In the genomic region with DNA sequence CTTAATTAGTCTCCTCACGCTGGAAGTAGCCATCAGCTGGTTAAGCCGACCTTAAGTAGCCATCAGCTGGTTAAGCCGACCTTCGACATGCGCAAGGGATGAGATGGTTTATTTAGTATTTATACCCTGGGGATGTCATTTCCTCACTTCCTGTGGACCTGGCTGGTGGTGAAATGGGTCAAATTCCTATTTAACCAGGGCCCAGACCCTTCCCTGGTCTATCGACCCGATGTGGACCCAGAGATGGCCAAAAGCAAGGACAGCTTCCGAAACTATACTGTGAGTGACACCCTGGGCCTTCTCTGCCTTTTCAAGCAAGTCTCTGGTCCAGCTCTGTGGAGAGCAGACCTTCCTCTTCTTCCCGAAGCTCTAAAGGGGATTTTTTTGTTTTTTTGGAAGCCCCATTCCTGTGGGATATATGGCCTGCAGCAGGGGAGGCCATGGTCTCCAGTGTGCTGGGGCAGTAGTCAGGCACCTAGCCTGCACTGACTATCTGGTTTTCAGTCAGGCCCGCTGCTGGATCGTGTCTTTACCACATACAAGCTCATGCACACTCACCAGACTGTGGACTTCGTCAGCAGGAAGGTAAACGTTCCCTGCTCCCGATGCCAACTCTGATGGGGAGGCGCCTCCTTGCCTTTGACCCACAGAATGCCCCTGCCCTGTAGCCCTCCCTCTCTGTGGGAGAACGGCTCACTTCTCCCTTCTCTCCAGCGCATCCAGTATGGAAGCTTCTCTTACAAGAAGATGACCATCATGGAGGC, we compare ENCODE assay signal across 42 mouse cellular contexts. TPM values are rescaled to one million over a fixed set of nuclear protein-coding genes. Genes with fewer than 3 reads are reported as not detected.
A peak's percentile ranks its signal among the peaks of the same experiment; 100 is the strongest.
DNase-seq lines count a peak whose midpoint lies in the region; ATAC-seq and TF ChIP-seq lines count a peak whose summit lies in the region.
"Had no signal": no experiment of that assay in that cellular context is flagged by ENCODE, and none has a peak within 500 bp of the region (broad histone marks: within the 10 kb centered on the region; RNA-seq: fewer than 3 reads in every experiment).

No protein-coding gene starts in this region.

- H3K4me3 ChIP-seq in embryonic facial prominence, embryonic 13.5 days = no peak overlapping the region
- no peak overlapping the region for H3K4me3 ChIP-seq in embryonic facial prominence, embryonic 10.5 days
- no peak overlapping the region for H3K4me3 ChIP-seq in liver, embryonic 13.5 days (replicated peaks)
- H3K4me3 ChIP-seq in liver, embryonic 11.5 days (ENCODE audit: low read depth, low read length) = no peak overlapping the region
- no peak overlapping the region for H3K4me3 ChIP-seq in liver, postnatal 0 days (ENCODE audit: low read depth, low read length)
- no peak overlapping the region for H3K4me3 ChIP-seq in hindbrain, embryonic 11.5 days (ENCODE audit: low read depth, low read length)
- H3K4me3 ChIP-seq: embryonic facial prominence, embryonic 12.5 days; forebrain, embryonic 10.5 days; forebrain, embryonic 15.5 days; gastrocnemius, adult 2 months; heart, embryonic 13.5 days; hindbrain, embryonic 15.5 days; layer of hippocampus, adult 2 months; neural tube, embryonic 15.5 days had no signal

- no peak for DNase-seq in embryonic facial prominence, embryonic 10.5 days (ENCODE audit: low spot score)
- no peak for DNase-seq in liver, embryonic 13.5 days
- no peak for DNase-seq in liver, embryonic 11.5 days (ENCODE audit: low spot score)
- DNase-seq in kidney, adult 9 months = peak; percentile 57
- peak; percentile 18 for DNase-seq in liver, postnatal 0 days
- no peak for DNase-seq in layer of hippocampus, postnatal 36 days
- no peak for DNase-seq in hindbrain, embryonic 11.5 days (ENCODE audit: low spot score)
- DNase-seq: adrenal gland, postnatal 10 days; cerebellum, adult 9-10 months; cerebellum, postnatal 36 days; gastrocnemius, adult 2 months; gastrocnemius, postnatal 36 days; heart, postnatal 10 days; left cerebral cortex, postnatal 4 days; lung, adult 2 months; lung, postnatal 10 days; midbrain, embryonic 14.5 days; right cerebral cortex, postnatal 4 days; thymus, adult 18-20 months; thymus, postnatal 25 days had no signal

- H3K27ac ChIP-seq in embryonic facial prominence, embryonic 13.5 days = no peak overlapping the region
- no peak overlapping the region for H3K27ac ChIP-seq in embryonic facial prominence, embryonic 10.5 days (replicated peaks)
- no peak overlapping the region for H3K27ac ChIP-seq in liver, embryonic 13.5 days
- H3K27ac ChIP-seq in liver, embryonic 11.5 days (ENCODE audit: low read depth, low read length) = no peak overlapping the region
- peak overlapping the region; percentile 52 for H3K27ac ChIP-seq in liver, postnatal 0 days (ENCODE audit: low read depth)
- H3K27ac ChIP-seq in hindbrain, embryonic 11.5 days (ENCODE audit: low read depth, low read length) = no peak overlapping the region
- H3K27ac ChIP-seq: embryonic facial prominence, embryonic 12.5 days; forebrain, embryonic 10.5 days; forebrain, embryonic 15.5 days; gastrocnemius, adult 2 months; heart, embryonic 13.5 days; hindbrain, embryonic 15.5 days; kidney, postnatal 0 days; layer of hippocampus, adult 2 months; macrophage; neural tube, embryonic 15.5 days; stomach, postnatal 0 days had no signal

- peak overlapping the region; percentile 32; the same call in 1 of the 2 replicates for H3K9ac ChIP-seq in embryonic facial prominence, embryonic 13.5 days
- H3K9ac ChIP-seq in liver, embryonic 13.5 days = no peak overlapping the region
- no peak overlapping the region for H3K9ac ChIP-seq in liver, embryonic 11.5 days (ENCODE audit: low read depth, low read length)
- H3K9ac ChIP-seq in liver, postnatal 0 days (replicated peaks) = 0 out of 2 replicates have a peak overlapping the region, but pooled peaks have one; percentile 30
- H3K9ac ChIP-seq in hindbrain, embryonic 11.5 days (ENCODE audit: low read depth, low read length) = no peak overlapping the region
- H3K9ac ChIP-seq: embryonic facial prominence, embryonic 12.5 days; forebrain, embryonic 15.5 days; heart, embryonic 13.5 days; hindbrain, embryonic 15.5 days; neural tube, embryonic 15.5 days had no signal

- no peaks in the 10 kb centered on the region for H3K4me1 ChIP-seq in embryonic facial prominence, embryonic 13.5 days
- no peaks in the 10 kb centered on the region for H3K4me1 ChIP-seq in embryonic facial prominence, embryonic 10.5 days
- 0 out of 2 replicates have a peak, but pooled peaks cover 4% of the 10 kb centered on the region for H3K4me1 ChIP-seq in liver, embryonic 13.5 days (replicated peaks)
- H3K4me1 ChIP-seq in liver, embryonic 11.5 days (replicated peaks; ENCODE audit: control insufficient read depth, insufficient read depth, low read length) = no peaks in the 10 kb centered on the region
- H3K4me1 ChIP-seq in liver, postnatal 0 days (ENCODE audit: insufficient read depth) = no peaks in the 10 kb centered on the region; the same call in 1 of the 2 replicates
- no peaks in the 10 kb centered on the region for H3K4me1 ChIP-seq in hindbrain, embryonic 11.5 days (replicated peaks; ENCODE audit: control insufficient read depth, insufficient read depth, low read length)
- H3K4me1 ChIP-seq: embryonic facial prominence, embryonic 12.5 days; forebrain, embryonic 10.5 days; forebrain, embryonic 15.5 days; heart, embryonic 13.5 days; hindbrain, embryonic 15.5 days; neural tube, embryonic 15.5 days had no signal

- WGBS in embryonic facial prominence, embryonic 13.5 days = 79% methylated on average over 17 of the region's 17 CpGs
- WGBS in embryonic facial prominence, embryonic 10.5 days = 81% methylated on average over 17 of the region's 17 CpGs
- 73% methylated on average over 17 of the region's 17 CpGs for WGBS in liver, embryonic 13.5 days (ENCODE audit: insufficient replicate concordance)
- WGBS in liver, embryonic 11.5 days = 81% methylated on average over 17 of the region's 17 CpGs
- WGBS in liver, postnatal 0 days (ENCODE audit: insufficient replicate concordance) = 63% methylated on average over 17 of the region's 17 CpGs
- 87% methylated on average over 17 of the region's 17 CpGs for WGBS in hindbrain, embryonic 11.5 days

- no peak for TF ChIP-seq EP300 in liver, postnatal 0 days (IDR thresholded peaks at IDR 0.05; ENCODE audit: low read depth)

- H3K27me3 ChIP-seq in embryonic facial prominence, embryonic 13.5 days = no peaks in the 10 kb centered on the region
- no peaks in the 10 kb centered on the region for H3K27me3 ChIP-seq in embryonic facial prominence, embryonic 10.5 days (replicated peaks; ENCODE audit: low read depth, poor library complexity, severe bottlenecking)
- 0 out of 2 replicates have a peak, but pooled peaks cover 5% of the 10 kb centered on the region for H3K27me3 ChIP-seq in liver, embryonic 13.5 days
- H3K27me3 ChIP-seq in liver, embryonic 11.5 days (replicated peaks; ENCODE audit: control insufficient read depth, insufficient read depth, low read length) = no peaks in the 10 kb centered on the region
- H3K27me3 ChIP-seq in liver, postnatal 0 days (ENCODE audit: insufficient read depth, low read length) = no peaks in the 10 kb centered on the region
- no peaks in the 10 kb centered on the region for H3K27me3 ChIP-seq in hindbrain, embryonic 11.5 days (ENCODE audit: control insufficient read depth, insufficient read depth, low read length)
- H3K27me3 ChIP-seq: embryonic facial prominence, embryonic 12.5 days; forebrain, embryonic 15.5 days; heart, embryonic 13.5 days; hindbrain, embryonic 15.5 days; neural tube, embryonic 15.5 days had no signal

- no peak for TF ChIP-seq CTCF in liver, postnatal 0 days (IDR thresholded peaks at IDR 0.05; ENCODE audit: low read depth)

- H3K4me2 ChIP-seq in embryonic facial prominence, embryonic 13.5 days = no peak overlapping the region
- 0 out of 2 replicates have a peak overlapping the region, but pooled peaks have one; percentile 10 for H3K4me2 ChIP-seq in liver, embryonic 13.5 days
- no peak overlapping the region for H3K4me2 ChIP-seq in liver, embryonic 11.5 days
- peak overlapping the region; percentile 47 for H3K4me2 ChIP-seq in liver, postnatal 0 days (ENCODE audit: low read depth, low read length)
- H3K4me2 ChIP-seq in hindbrain, embryonic 11.5 days (replicated peaks; ENCODE audit: low read depth, low read length) = no peak overlapping the region
- H3K4me2 ChIP-seq: embryonic facial prominence, embryonic 12.5 days; forebrain, embryonic 15.5 days; heart, embryonic 13.5 days; hindbrain, embryonic 15.5 days; neural tube, embryonic 15.5 days had no signal

- no peak for ATAC-seq in embryonic facial prominence, embryonic 13.5 days (ENCODE audit: insufficient number of reproducible peaks, insufficient read depth, low FRiP score, low TSS enrichment, low read depth)
- peak; percentile 36 for ATAC-seq in liver, embryonic 13.5 days (ENCODE audit: low read depth)
- ATAC-seq in liver, embryonic 11.5 days (replicated peaks; ENCODE audit: low FRiP score) = no peak
- ATAC-seq in liver, postnatal 0 days = peak; percentile 93
- no peak for ATAC-seq in hindbrain, embryonic 11.5 days (ENCODE audit: low FRiP score)
- ATAC-seq: forebrain, embryonic 15.5 days had no signal

- no peaks in the 10 kb centered on the region for H3K36me3 ChIP-seq in embryonic facial prominence, embryonic 13.5 days
- H3K36me3 ChIP-seq in embryonic facial prominence, embryonic 10.5 days (replicated peaks) = no peaks in the 10 kb centered on the region
- no peaks in the 10 kb centered on the region for H3K36me3 ChIP-seq in liver, embryonic 13.5 days
- H3K36me3 ChIP-seq in liver, embryonic 11.5 days (ENCODE audit: control insufficient read depth, insufficient read depth, low read length) = no peaks in the 10 kb centered on the region
- no peaks in the 10 kb centered on the region for H3K36me3 ChIP-seq in liver, postnatal 0 days (replicated peaks; ENCODE audit: insufficient read depth, low read length)
- H3K36me3 ChIP-seq in hindbrain, embryonic 11.5 days (ENCODE audit: control insufficient read depth, insufficient read depth, low read length) = no peaks in the 10 kb centered on the region
- H3K36me3 ChIP-seq: embryonic facial prominence, embryonic 12.5 days; forebrain, embryonic 10.5 days; forebrain, embryonic 15.5 days; heart, embryonic 13.5 days; hindbrain, embryonic 15.5 days; neural tube, embryonic 15.5 days had no signal

- no peaks in the 10 kb centered on the region for H3K9me3 ChIP-seq in embryonic facial prominence, embryonic 13.5 days
- H3K9me3 ChIP-seq in embryonic facial prominence, embryonic 10.5 days = no peaks in the 10 kb centered on the region
- H3K9me3 ChIP-seq in liver, embryonic 13.5 days (replicated peaks) = no peaks in the 10 kb centered on the region
- H3K9me3 ChIP-seq in liver, embryonic 11.5 days (ENCODE audit: control insufficient read depth, low read length) = no peaks in the 10 kb centered on the region
- H3K9me3 ChIP-seq in liver, postnatal 0 days (ENCODE audit: low read length) = no peaks in the 10 kb centered on the region
- H3K9me3 ChIP-seq in hindbrain, embryonic 11.5 days (ENCODE audit: control insufficient read depth, low read length) = no peaks in the 10 kb centered on the region
- H3K9me3 ChIP-seq: embryonic facial prominence, embryonic 12.5 days; forebrain, embryonic 10.5 days; forebrain, embryonic 15.5 days; heart, embryonic 13.5 days; hindbrain, embryonic 15.5 days; neural tube, embryonic 15.5 days had no signal

RNA-seq across cellular contexts. Expression of a gene that starts 0.8 kb away (rescaled TPM):
- polyA plus RNA-seq in embryonic facial prominence, embryonic 13.5 days (2015; fragmentation: Nextera tagmentation; extraction: Ambion mirVana) = not detected in 2 replicates
- not detected in 2 replicates for polyA plus RNA-seq in embryonic facial prominence, embryonic 10.5 days (2016; fragmentation: Nextera tagmentation; extraction: Ambion mirVana)
- 5.6 and 6.8 TPM in 2 replicates for polyA plus RNA-seq in liver, embryonic 13.5 days (2015; fragmentation: Nextera tagmentation; extraction: Ambion mirVana)
- 2.0 and 2.7 TPM in 2 replicates for polyA plus RNA-seq in liver, embryonic 11.5 days (2014; fragmentation: Nextera tagmentation; extraction: Ambion mirVana)
- 22.9 and 27.0 TPM in 2 replicates for polyA plus RNA-seq in liver, postnatal 0 days (2015; fragmentation: Nextera tagmentation; extraction: Ambion mirVana)
- not detected for total RNA-seq in layer of hippocampus, postnatal 36 days (2021)
- not detected in 2 replicates for polyA plus RNA-seq in hindbrain, embryonic 11.5 days (2014; fragmentation: Nextera tagmentation; extraction: Ambion mirVana)
- total RNA-seq: CH12.LX; gastrocnemius, adult 2 months; gastrocnemius, postnatal 36 days; heart, adult 8-10 months; heart, postnatal 10 days; hematopoietic stem cell, adult 5-6 weeks; layer of hippocampus, adult 2 months; layer of hippocampus, postnatal 25 days; left cerebral cortex, postnatal 4 days; megakaryocyte-erythroid progenitor cell, adult 5-6 weeks; MEL had no signal
- polyA plus RNA-seq: C2C12; embryonic facial prominence, embryonic 12.5 days; forebrain, embryonic 10.5 days; forebrain, embryonic 15.5 days; frontal cortex, adult 2 months; heart, embryonic 13.5 days; hindbrain, embryonic 15.5 days; intestine, embryonic 14.5 days; limb, embryonic 14.5 days; macrophage; midbrain, embryonic 14.5 days; neural tube, embryonic 15.5 days; Patski; stomach, postnatal 0 days had no signal

RNA-seq across cellular contexts. Expression of a gene that starts 12.4 kb away (rescaled TPM):
- polyA plus RNA-seq in embryonic facial prominence, embryonic 13.5 days (2015; fragmentation: Nextera tagmentation; extraction: Ambion mirVana) = not detected in 2 replicates
- polyA plus RNA-seq in embryonic facial prominence, embryonic 10.5 days (2016; fragmentation: Nextera tagmentation; extraction: Ambion mirVana) = 0.30 and 0.34 TPM in 2 replicates
- polyA plus RNA-seq in liver, embryonic 13.5 days (2015; fragmentation: Nextera tagmentation; extraction: Ambion mirVana) = 1.4 and 2.4 TPM in 2 replicates
- 6.6 and 7.0 TPM in 2 replicates for polyA plus RNA-seq in liver, embryonic 11.5 days (2014; fragmentation: Nextera tagmentation; extraction: Ambion mirVana)
- polyA plus RNA-seq in liver, postnatal 0 days (2015; fragmentation: Nextera tagmentation; extraction: Ambion mirVana) = 1.4 and 3.7 TPM in 2 replicates
- not detected for total RNA-seq in layer of hippocampus, postnatal 36 days (2021)
- 0.12 TPM in 1 of 2 replicates, not detected in the other for polyA plus RNA-seq in hindbrain, embryonic 11.5 days (2014; fragmentation: Nextera tagmentation; extraction: Ambion mirVana)
- total RNA-seq: adrenal gland, postnatal 10 days; gastrocnemius, adult 2 months; gastrocnemius, postnatal 36 days; heart, adult 8-10 months; heart, postnatal 10 days; hematopoietic stem cell, adult 5-6 weeks; layer of hippocampus, adult 2 months; layer of hippocampus, postnatal 25 days; left cerebral cortex, postnatal 4 days; megakaryocyte-erythroid progenitor cell, adult 5-6 weeks had no signal
- polyA plus RNA-seq: embryonic facial prominence, embryonic 12.5 days; forebrain, embryonic 15.5 days; frontal cortex, adult 2 months; hindbrain, embryonic 15.5 days; macrophage; midbrain, embryonic 14.5 days; neural tube, embryonic 15.5 days had no signal

RNA-seq across cellular contexts. Expression of a gene that starts 19.8 kb away (rescaled TPM):
- 57.4 and 57.8 TPM in 2 replicates for polyA plus RNA-seq in embryonic facial prominence, embryonic 13.5 days (2015; fragmentation: Nextera tagmentation; extraction: Ambion mirVana)
- 80.6 and 85.5 TPM in 2 replicates for polyA plus RNA-seq in embryonic facial prominence, embryonic 10.5 days (2016; fragmentation: Nextera tagmentation; extraction: Ambion mirVana)
- polyA plus RNA-seq in liver, embryonic 13.5 days (2015; fragmentation: Nextera tagmentation; extraction: Ambion mirVana) = 18.8 and 21.7 TPM in 2 replicates
- polyA plus RNA-seq in liver, embryonic 11.5 days (2014; fragmentation: Nextera tagmentation; extraction: Ambion mirVana) = 51.4 and 52.2 TPM in 2 replicates
- 16.5 and 17.0 TPM in 2 replicates for polyA plus RNA-seq in liver, postnatal 0 days (2015; fragmentation: Nextera tagmentation; extraction: Ambion mirVana)
- 100 to 1,000 TPM; 330 to 340 TPM for total RNA-seq in layer of hippocampus, postnatal 36 days (2021)
- polyA plus RNA-seq in hindbrain, embryonic 11.5 days (2014; fragmentation: Nextera tagmentation; extraction: Ambion mirVana) = 57.4 and 66.4 TPM in 2 replicates

RNA-seq across cellular contexts. Expression of a gene that starts 20.5 kb away (rescaled TPM):
- polyA plus RNA-seq in embryonic facial prominence, embryonic 13.5 days (2015; fragmentation: Nextera tagmentation; extraction: Ambion mirVana) = 53.3 and 62.2 TPM in 2 replicates
- polyA plus RNA-seq in embryonic facial prominence, embryonic 10.5 days (2016; fragmentation: Nextera tagmentation; extraction: Ambion mirVana) = 49.1 and 52.2 TPM in 2 replicates
- polyA plus RNA-seq in liver, embryonic 13.5 days (2015; fragmentation: Nextera tagmentation; extraction: Ambion mirVana) = 26.1 and 30.2 TPM in 2 replicates
- polyA plus RNA-seq in liver, embryonic 11.5 days (2014; fragmentation: Nextera tagmentation; extraction: Ambion mirVana) = 44.1 and 46.0 TPM in 2 replicates
- 22.1 and 24.0 TPM in 2 replicates for polyA plus RNA-seq in liver, postnatal 0 days (2015; fragmentation: Nextera tagmentation; extraction: Ambion mirVana)
- total RNA-seq in layer of hippocampus, postnatal 36 days (2021) = 10 to 100 TPM; 19.7 to 21.4 TPM
- 25.4 and 26.8 TPM in 2 replicates for polyA plus RNA-seq in hindbrain, embryonic 11.5 days (2014; fragmentation: Nextera tagmentation; extraction: Ambion mirVana)

RNA-seq across cellular contexts. Expression of a gene that starts 20.6 kb away (rescaled TPM):
- 164 and 188 TPM in 2 replicates for polyA plus RNA-seq in embryonic facial prominence, embryonic 13.5 days (2015; fragmentation: Nextera tagmentation; extraction: Ambion mirVana)
- 180 and 188 TPM in 2 replicates for polyA plus RNA-seq in embryonic facial prominence, embryonic 10.5 days (2016; fragmentation: Nextera tagmentation; extraction: Ambion mirVana)
- 114 and 131 TPM in 2 replicates for polyA plus RNA-seq in liver, embryonic 13.5 days (2015; fragmentation: Nextera tagmentation; extraction: Ambion mirVana)
- polyA plus RNA-seq in liver, embryonic 11.5 days (2014; fragmentation: Nextera tagmentation; extraction: Ambion mirVana) = 163 TPM in 2 replicates
- polyA plus RNA-seq in liver, postnatal 0 days (2015; fragmentation: Nextera tagmentation; extraction: Ambion mirVana) = 59.4 and 59.8 TPM in 2 replicates
- total RNA-seq in layer of hippocampus, postnatal 36 days (2021) = 10 to 100 TPM; 87.0 to 95.3 TPM
- polyA plus RNA-seq in hindbrain, embryonic 11.5 days (2014; fragmentation: Nextera tagmentation; extraction: Ambion mirVana) = 133 and 140 TPM in 2 replicates

Comparison
In these comparisons a context has a peak if more than half of its experiments do, and no peak if none do; other contexts are left out.
1. ATAC-seq: peak in liver, embryonic 13.5 days (single experiment) and liver, postnatal 0 days (single experiment); none in embryonic facial prominence, embryonic 13.5 days (single experiment), liver, embryonic 11.5 days (single experiment) and hindbrain, embryonic 11.5 days (single experiment).
2. H3K4me2 ChIP-seq: peak in liver, embryonic 13.5 days (single experiment) and liver, postnatal 0 days (single experiment); none in embryonic facial prominence, embryonic 13.5 days (single experiment), liver, embryonic 11.5 days (single experiment) and hindbrain, embryonic 11.5 days (single experiment).
3. H3K9ac ChIP-seq: peak in embryonic facial prominence, embryonic 13.5 days (single experiment) and liver, postnatal 0 days (single experiment); none in liver, embryonic 13.5 days (single experiment), liver, embryonic 11.5 days (single experiment) and hindbrain, embryonic 11.5 days (single experiment).
4. DNase-seq: peak in kidney, adult 9 months (single experiment) and liver, postnatal 0 days (single experiment); none in embryonic facial prominence, embryonic 10.5 days (single experiment), liver, embryonic 13.5 days (single experiment), liver, embryonic 11.5 days (single experiment), layer of hippocampus, postnatal 36 days (0 of 2) and hindbrain, embryonic 11.5 days (single experiment).